Mouse (Mus musculus): ENCODE results near the gene Zdhhc3.

DNA sequence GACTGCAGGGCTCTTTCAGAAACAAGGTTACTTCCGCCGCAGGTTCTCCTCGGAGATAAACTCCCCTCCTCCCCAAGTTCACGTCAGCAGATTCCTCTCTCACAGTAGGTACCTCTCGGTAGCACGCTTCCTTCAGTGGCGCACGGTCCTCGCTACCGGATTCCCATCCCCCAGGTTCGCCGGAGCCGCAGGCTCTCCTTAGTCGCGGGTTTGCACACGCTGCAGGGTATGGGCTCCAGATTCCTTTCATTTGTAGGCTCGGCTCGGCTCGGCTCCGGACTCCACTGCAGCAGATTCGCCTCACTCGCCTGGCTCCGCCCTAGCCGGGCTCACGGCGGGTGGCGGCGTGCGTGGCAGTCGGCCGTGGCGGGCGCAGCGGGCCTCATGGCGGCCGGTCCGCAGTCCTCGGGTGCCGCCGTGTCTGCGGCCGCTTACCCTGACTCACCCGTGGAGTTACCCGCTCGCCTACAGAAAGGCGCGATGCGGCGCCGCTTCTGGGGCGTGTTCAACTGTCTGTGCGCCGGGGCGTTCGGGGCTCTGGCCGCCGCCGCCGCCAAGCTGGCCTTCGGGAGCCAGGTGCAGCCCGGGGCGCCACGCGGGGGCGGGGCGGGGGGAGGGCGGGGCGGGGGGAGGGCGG lies 91.9 kb downstream of the Zdhhc3 start, which contains the start of gene Tmem42:
- TF ChIP-seq CTCF (IDR thresholded peaks at IDR 0.05; ENCODE audit: extremely low read depth, insufficient read length, insufficient replicate concordance, low read depth, low read length) (peak; percentile 18; the same call in 1 of the 2 replicates), POLR2A (IDR thresholded peaks at IDR 0.05; ENCODE audit: low read depth, low read length) (peak; percentile 52; the same call in 1 of the 2 replicates)
